Mouse (Mus musculus): ENCODE results near the gene Col25a1. TPM values are rescaled to one million over a fixed set of nuclear protein-coding genes. Genes with fewer than 3 reads are reported as not detected.

The Col25a1 gene
- polyA plus RNA-seq, 1 experiment from 2014 or later = 1.0 TPM

- no peak for ATAC-seq (ENCODE audit: low read depth)
- H3K4me3 ChIP-seq (ENCODE audit: low read depth, low read length) = no peak overlapping the region
- no peaks in the 10 kb centered on the region for H3K4me1 ChIP-seq (ENCODE audit: control insufficient read depth, low read depth, low read length)
- 65% methylated on average over 2 of the region's 2 CpGs for WGBS (ENCODE audit: insufficient replicate concordance)
- no peaks in the 10 kb centered on the region for H3K36me3 ChIP-seq (ENCODE audit: control insufficient read depth, insufficient read depth)
- no peak overlapping the region for H3K9ac ChIP-seq (ENCODE audit: low read depth, low read length)
- no peak overlapping the region for H3K27ac ChIP-seq (ENCODE audit: low read length)
- no peak overlapping the region for H3K4me2 ChIP-seq (ENCODE audit: low read depth, low read length)
- H3K9me3 ChIP-seq (replicated peaks; ENCODE audit: control insufficient read depth, low read length) = no peaks in the 10 kb centered on the region
- H3K27me3 ChIP-seq (ENCODE audit: control insufficient read depth, insufficient read depth, low read depth, low read length) = no peaks in the 10 kb centered on the region
These were observed 86.4 kb downstream of the Col25a1 start for GRCm38 (mm10) chr3:130217705-130218104.

GRCm38 (mm10) chr3:130218232-130218728 lies 87.0 kb downstream of the Col25a1 start:
- no peak for ATAC-seq (ENCODE audit: low read depth)
- H3K27me3 ChIP-seq (ENCODE audit: control insufficient read depth, insufficient read depth, low read depth, low read length) = no peaks in the 10 kb centered on the region
- no peak overlapping the region for H3K4me3 ChIP-seq (ENCODE audit: low read depth, low read length)
- 39% methylated on average over 5 of the region's 5 CpGs for WGBS (ENCODE audit: insufficient replicate concordance)
- no peak overlapping the region for H3K9ac ChIP-seq (ENCODE audit: low read depth, low read length)
- no peaks in the 10 kb centered on the region for H3K36me3 ChIP-seq (ENCODE audit: control insufficient read depth, insufficient read depth)
- no peak overlapping the region for H3K27ac ChIP-seq (ENCODE audit: low read length)
- no peaks in the 10 kb centered on the region for H3K9me3 ChIP-seq (replicated peaks; ENCODE audit: control insufficient read depth, low read length)
- no peak overlapping the region for H3K4me2 ChIP-seq (ENCODE audit: low read depth, low read length)
- H3K4me1 ChIP-seq (ENCODE audit: control insufficient read depth, low read depth, low read length) = no peaks in the 10 kb centered on the region

GRCm38 (mm10) chr3:130220811-130221210 lies 89.5 kb downstream of the Col25a1 start:
- ATAC-seq (ENCODE audit: low read depth) = no peak

GRCm38 (mm10) chr3:130228186-130228585 lies 96.9 kb downstream of the Col25a1 start:
- Histone ChIP-seq H3K4me2 (ENCODE audit: low read depth, low read length) (no peak overlapping the region), H3K27ac (ENCODE audit: low read length) (no peak overlapping the region), H3K4me1 (ENCODE audit: control insufficient read depth, low read depth, low read length) (no peaks in the 10 kb centered on the region), H3K36me3 (ENCODE audit: control insufficient read depth, insufficient read depth) (no peaks in the 10 kb centered on the region), H3K9me3 (replicated peaks; ENCODE audit: control insufficient read depth, low read length) (no peaks in the 10 kb centered on the region), H3K4me3 (ENCODE audit: low read depth, low read length) (no peak overlapping the region), H3K27me3 (ENCODE audit: control insufficient read depth, insufficient read depth, low read depth, low read length) (no peaks in the 10 kb centered on the region), H3K9ac (ENCODE audit: low read depth, low read length) (no peak overlapping the region)
- no peak for ATAC-seq (ENCODE audit: low read depth)
- 68% methylated on average over 9 of the region's 9 CpGs for WGBS (ENCODE audit: insufficient replicate concordance)

More at GRCm38 (mm10) chr3:130220811-130221210, 89.5 kb downstream of the Col25a1 start:
- H3K36me3 ChIP-seq (ENCODE audit: control insufficient read depth, insufficient read depth) = no peaks in the 10 kb centered on the region
- H3K4me1 ChIP-seq (ENCODE audit: control insufficient read depth, low read depth, low read length) = no peaks in the 10 kb centered on the region
- H3K27me3 ChIP-seq (ENCODE audit: control insufficient read depth, insufficient read depth, low read depth, low read length) = no peaks in the 10 kb centered on the region
- H3K4me2 ChIP-seq (ENCODE audit: low read depth, low read length) = no peak overlapping the region
- H3K9ac ChIP-seq (ENCODE audit: low read depth, low read length) = no peak overlapping the region
- no peaks in the 10 kb centered on the region for H3K9me3 ChIP-seq (replicated peaks; ENCODE audit: control insufficient read depth, low read length)
- H3K4me3 ChIP-seq (ENCODE audit: low read depth, low read length) = no peak overlapping the region
- WGBS (ENCODE audit: insufficient replicate concordance) = 64% methylated on average over 3 of the region's 3 CpGs
- no peak overlapping the region for H3K27ac ChIP-seq (ENCODE audit: low read length)

GRCm38 (mm10) chr3:130232944-130233343 lies 101.6 kb downstream of the Col25a1 start:
- no peak overlapping the region for H3K9ac ChIP-seq (ENCODE audit: low read depth, low read length)
- H3K36me3 ChIP-seq (ENCODE audit: control insufficient read depth, insufficient read depth) = no peaks in the 10 kb centered on the region
- H3K27me3 ChIP-seq (ENCODE audit: control insufficient read depth, insufficient read depth, low read depth, low read length) = no peaks in the 10 kb centered on the region
- H3K9me3 ChIP-seq (replicated peaks; ENCODE audit: control insufficient read depth, low read length) = no peaks in the 10 kb centered on the region
- no peaks in the 10 kb centered on the region for H3K4me1 ChIP-seq (ENCODE audit: control insufficient read depth, low read depth, low read length)
- no peak for ATAC-seq (ENCODE audit: low read depth)
- no peak overlapping the region for H3K4me2 ChIP-seq (ENCODE audit: low read depth, low read length)
- 69% methylated on average over 7 of the region's 7 CpGs for WGBS (ENCODE audit: insufficient replicate concordance)
- no peak overlapping the region for H3K4me3 ChIP-seq (ENCODE audit: low read depth, low read length)
- H3K27ac ChIP-seq (ENCODE audit: low read length) = no peak overlapping the region

- Histone ChIP-seq H3K4me2 (ENCODE audit: low read depth, low read length) (no peak overlapping the region), H3K4me1 (ENCODE audit: control insufficient read depth, low read depth, low read length) (no peaks in the 10 kb centered on the region), H3K36me3 (ENCODE audit: control insufficient read depth, insufficient read depth) (no peaks in the 10 kb centered on the region), H3K27ac (ENCODE audit: low read length) (no peak overlapping the region), H3K27me3 (ENCODE audit: control insufficient read depth, insufficient read depth, low read depth, low read length) (no peaks in the 10 kb centered on the region), H3K9me3 (replicated peaks; ENCODE audit: control insufficient read depth, low read length) (no peaks in the 10 kb centered on the region), H3K4me3 (ENCODE audit: low read depth, low read length) (no peak overlapping the region), H3K9ac (ENCODE audit: low read depth, low read length) (no peak overlapping the region)
- ATAC-seq (ENCODE audit: low read depth) = no peak
- 63% methylated on average over 1 of the region's 1 CpGs for WGBS (ENCODE audit: insufficient replicate concordance)
These were observed 103.9 kb downstream of the Col25a1 start for GRCm38 (mm10) chr3:130235233-130235632.

GRCm38 (mm10) chr3:130236129-130236528 lies 104.8 kb downstream of the Col25a1 start:
- Histone ChIP-seq H3K4me2 (ENCODE audit: low read depth, low read length) (no peak overlapping the region), H3K9ac (ENCODE audit: low read depth, low read length) (no peak overlapping the region), H3K36me3 (ENCODE audit: control insufficient read depth, insufficient read depth) (no peaks in the 10 kb centered on the region), H3K4me3 (ENCODE audit: low read depth, low read length) (no peak overlapping the region), H3K9me3 (replicated peaks; ENCODE audit: control insufficient read depth, low read length) (no peaks in the 10 kb centered on the region), H3K4me1 (ENCODE audit: control insufficient read depth, low read depth, low read length) (no peaks in the 10 kb centered on the region), H3K27me3 (ENCODE audit: control insufficient read depth, insufficient read depth, low read depth, low read length) (no peaks in the 10 kb centered on the region), H3K27ac (ENCODE audit: low read length) (no peak overlapping the region)
- WGBS (ENCODE audit: insufficient replicate concordance) = 61% methylated on average over 7 of the region's 7 CpGs
- no peak for ATAC-seq (ENCODE audit: low read depth)

GRCm38 (mm10) chr3:130237852-130238251 lies 106.6 kb downstream of the Col25a1 start:
- no peak overlapping the region for H3K9ac ChIP-seq (ENCODE audit: low read depth, low read length)
- H3K9me3 ChIP-seq (replicated peaks; ENCODE audit: control insufficient read depth, low read length) = no peaks in the 10 kb centered on the region
- 14% methylated on average over 1 of the region's 1 CpGs for WGBS (ENCODE audit: insufficient replicate concordance)
- H3K4me2 ChIP-seq (ENCODE audit: low read depth, low read length) = no peak overlapping the region
- H3K4me1 ChIP-seq (ENCODE audit: control insufficient read depth, low read depth, low read length) = no peaks in the 10 kb centered on the region
- no peak overlapping the region for H3K27ac ChIP-seq (ENCODE audit: low read length)
- H3K36me3 ChIP-seq (ENCODE audit: control insufficient read depth, insufficient read depth) = no peaks in the 10 kb centered on the region
- no peak for ATAC-seq (ENCODE audit: low read depth)
- H3K27me3 ChIP-seq (ENCODE audit: control insufficient read depth, insufficient read depth, low read depth, low read length) = no peaks in the 10 kb centered on the region
- no peak overlapping the region for H3K4me3 ChIP-seq (ENCODE audit: low read depth, low read length)

- Histone ChIP-seq H3K4me3 (ENCODE audit: low read depth, low read length) (no peak overlapping the region), H3K27me3 (ENCODE audit: control insufficient read depth, insufficient read depth, low read depth, low read length) (no peaks in the 10 kb centered on the region), H3K36me3 (ENCODE audit: control insufficient read depth, insufficient read depth) (no peaks in the 10 kb centered on the region), H3K9ac (ENCODE audit: low read depth, low read length) (no peak overlapping the region), H3K9me3 (replicated peaks; ENCODE audit: control insufficient read depth, low read length) (no peaks in the 10 kb centered on the region), H3K4me1 (ENCODE audit: control insufficient read depth, low read depth, low read length) (no peaks in the 10 kb centered on the region), H3K4me2 (ENCODE audit: low read depth, low read length) (no peak overlapping the region), H3K27ac (ENCODE audit: low read length) (no peak overlapping the region)
- 27% methylated on average over 4 of the region's 4 CpGs for WGBS (ENCODE audit: insufficient replicate concordance)
- ATAC-seq (ENCODE audit: low read depth) = no peak
These were observed 110.6 kb downstream of the Col25a1 start for GRCm38 (mm10) chr3:130241924-130242323.
